Mouse (Mus musculus): ENCODE measurements around the gene Myadm. TPM values are rescaled to one million over a fixed set of nuclear protein-coding genes. Genes with fewer than 3 reads are reported as not detected.

The Myadm gene
- total and polyA plus RNA-seq, 3 experiments, result 4.4 to 22.6 (median 4.6) TPM

DNA sequence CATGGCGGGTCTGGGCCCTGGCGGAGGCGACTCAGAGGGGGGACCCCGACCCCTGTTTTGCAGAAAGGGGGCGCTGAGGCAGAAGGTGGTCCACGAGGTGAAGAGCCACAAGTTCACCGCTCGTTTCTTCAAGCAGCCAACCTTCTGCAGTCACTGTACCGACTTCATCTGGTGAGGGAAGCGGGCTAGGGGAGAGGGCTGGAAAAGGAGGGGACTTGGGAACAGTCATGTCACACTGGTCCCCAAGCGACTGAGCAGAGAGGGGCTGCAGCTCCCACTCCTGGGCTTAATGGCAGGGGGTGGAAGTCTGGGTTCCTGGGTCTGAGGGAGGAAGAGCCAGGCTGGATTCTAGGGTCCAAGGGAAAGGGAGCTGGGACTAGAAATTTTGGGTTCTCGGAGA, 14.9 kb downstream of the Myadm start:
- H3K4me3 ChIP-seq (replicated peaks in 1 of 3; ENCODE audit: low read depth in 2 of 3, low read length in 2 of 3, poor library complexity in 1 of 3), result peak overlapping the region; percentile 6 to 38 (median 15)
- peaks cover 6 to 44% of the 10 kb centered on the region in 2 experiments for H3K4me1 ChIP-seq (ENCODE audit: control insufficient read depth in 1 of 2, insufficient read depth in 2 of 2)
- H3K27me3 ChIP-seq (replicated peaks), result peaks cover 2% of the 10 kb centered on the region
- TF ChIP-seq EP300 (IDR thresholded peaks at IDR 0.05; ENCODE audit: low read length), result no peak
- no peak for TF ChIP-seq TBP (conservative IDR thresholded peaks at IDR 0.05; ENCODE audit: low read depth, low read length)
- TF ChIP-seq CHD2 (IDR thresholded peaks at IDR 0.05; ENCODE audit: low read length), result no peak
- no peak for TF ChIP-seq ETS1 (conservative IDR thresholded peaks at IDR 0.05; ENCODE audit: low read depth, low read length)
- no peak for TF ChIP-seq KAT2A (IDR thresholded peaks at IDR 0.05; ENCODE audit: insufficient replicate concordance, low read length)
- TF ChIP-seq MXI1 (IDR thresholded peaks at IDR 0.05; ENCODE audit: low read depth, low read length), result no peak
- no peak for TF ChIP-seq POLR2A (IDR thresholded peaks at IDR 0.05; ENCODE audit: low read depth, low read length)
- TF ChIP-seq CHD1 (IDR thresholded peaks at IDR 0.05; ENCODE audit: low read depth, low read length), result no peak
- no peak for TF ChIP-seq ZC3H11A (IDR thresholded peaks at IDR 0.05; ENCODE audit: low read depth, low read length)
- no peak for TF ChIP-seq MAFK (IDR thresholded peaks at IDR 0.05; ENCODE audit: insufficient replicate concordance, low read length)
- no peak for TF ChIP-seq USF1 (IDR thresholded peaks at IDR 0.05; ENCODE audit: low read depth, low read length)
- TF ChIP-seq UBTF (IDR thresholded peaks at IDR 0.05; ENCODE audit: low read depth, low read length), result no peak
- TF ChIP-seq ZKSCAN1 (IDR thresholded peaks at IDR 0.05; ENCODE audit: borderline replicate concordance, low read depth, low read length), result no peak
- no peak for TF ChIP-seq SIN3A (IDR thresholded peaks at IDR 0.05; ENCODE audit: low read length)
- H3K27ac ChIP-seq (ENCODE audit: insufficient read depth, low read depth), result no peak overlapping the region
- in situ Hi-C loops (cut with MboI; ENCODE audit: low pct_ligation_motif_present, low pct_unique_long_range_greater_than_20kb, low sequenced_read_pairs) (no loop called here), dilution Hi-C loops (cut with MboI; ENCODE audit: extremely low pct_ligation_motif_present, extremely low pct_unique_long_range_greater_than_20kb, low sequenced_read_pairs) (no loop called here)
- no peaks in the 10 kb centered on the region for H3K9me3 ChIP-seq (replicated peaks; ENCODE audit: low read length)
- peaks cover 0 to 20% of the 10 kb centered on the region in 2 experiments for H3K36me3 ChIP-seq (replicated peaks in 1 of 2; ENCODE audit: control insufficient read depth in 1 of 2, insufficient read depth in 1 of 2, low read length in 1 of 2)
- no peak overlapping the region for H3K9ac ChIP-seq (ENCODE audit: insufficient read depth, low read depth)
- peak overlapping the region; percentile 93 for H3K4me2 ChIP-seq (ENCODE audit: insufficient read depth, low read depth, poor library complexity, severe bottlenecking)
- no peaks in the 10 kb centered on the region for H3K79me2 ChIP-seq (replicated peaks; ENCODE audit: control insufficient read depth, extremely low read depth, insufficient read depth, poor library complexity, severe bottlenecking)
- no peak for DNase-seq (ENCODE audit: extremely low read depth)

DNA sequence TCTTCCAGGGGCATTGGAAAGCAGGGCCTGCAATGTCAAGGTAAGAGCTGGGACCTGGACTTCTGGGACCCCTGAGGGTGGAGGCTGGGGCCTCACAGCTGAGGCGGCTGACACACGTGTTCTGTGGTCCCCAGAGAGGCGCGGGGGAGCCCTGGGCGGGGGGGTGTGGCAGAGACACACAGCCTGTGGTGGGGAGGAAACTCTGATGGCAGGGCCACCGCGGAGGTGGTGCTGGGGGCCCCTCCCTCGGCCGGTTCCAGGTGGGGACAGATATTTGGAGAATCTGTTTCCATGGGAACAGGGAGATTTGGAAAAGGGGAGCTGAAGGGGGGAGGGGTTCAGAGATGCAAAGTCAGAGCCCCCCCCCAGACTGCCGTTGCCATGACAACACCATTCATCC, 15.4 kb downstream of the Myadm start:
- peak overlapping the region; percentile 93 for H3K4me2 ChIP-seq (ENCODE audit: insufficient read depth, low read depth, poor library complexity, severe bottlenecking)
- peak; percentile 48 for DNase-seq (ENCODE audit: extremely low read depth)

More for the DNA sequence above, 15.4 kb downstream of the Myadm start:
- H3K79me2 ChIP-seq (replicated peaks; ENCODE audit: control insufficient read depth, extremely low read depth, insufficient read depth, poor library complexity, severe bottlenecking), result no peaks in the 10 kb centered on the region
- H3K36me3 ChIP-seq (replicated peaks in 1 of 2; ENCODE audit: control insufficient read depth in 1 of 2, insufficient read depth in 1 of 2, low read length in 1 of 2), result peaks cover 0 to 17% of the 10 kb centered on the region in 2 experiments
- H3K4me3 ChIP-seq (replicated peaks in 1 of 3; ENCODE audit: low read depth in 2 of 3, low read length in 2 of 3, poor library complexity in 1 of 3), result no peak overlapping the region
- H3K27me3 ChIP-seq (replicated peaks), result peaks cover 2% of the 10 kb centered on the region
- in situ Hi-C loops (cut with MboI; ENCODE audit: low pct_ligation_motif_present, low pct_unique_long_range_greater_than_20kb, low sequenced_read_pairs) (no loop called here), dilution Hi-C loops (cut with MboI; ENCODE audit: extremely low pct_ligation_motif_present, extremely low pct_unique_long_range_greater_than_20kb, low sequenced_read_pairs) (no loop called here)
- no peaks in the 10 kb centered on the region for H3K9me3 ChIP-seq (replicated peaks; ENCODE audit: low read length)
- TF ChIP-seq ETS1 (conservative IDR thresholded peaks at IDR 0.05; ENCODE audit: low read depth, low read length) (peak; percentile 53), EP300 (IDR thresholded peaks at IDR 0.05; ENCODE audit: low read length) (no peak), SIN3A (IDR thresholded peaks at IDR 0.05; ENCODE audit: low read length) (0 out of 2 replicates have a peak, but pooled peaks have one; percentile 7), TCF12 (IDR thresholded peaks at IDR 0.05; ENCODE audit: low read depth, low read length) (peak; percentile 40), MAFK (IDR thresholded peaks at IDR 0.05; ENCODE audit: insufficient replicate concordance, low read length) (no peak), MAZ (IDR thresholded peaks at IDR 0.05; ENCODE audit: low read depth, low read length) (0 out of 2 replicates have a peak, but pooled peaks have one; percentile 59), USF2 (conservative IDR thresholded peaks at IDR 0.05; ENCODE audit: low read depth, low read length) (no peak), MAX (IDR thresholded peaks at IDR 0.05; ENCODE audit: low read length) (peak; percentile 62; the same call in 1 of the 2 replicates), MXI1 (IDR thresholded peaks at IDR 0.05; ENCODE audit: low read depth, low read length) (peak; percentile 72), BHLHE40 (IDR thresholded peaks at IDR 0.05; ENCODE audit: low read depth, low read length) (peak; percentile 87), GABPA (IDR thresholded peaks at IDR 0.05; ENCODE audit: insufficient replicate concordance, low read depth, low read length) (no peak)
- no peak overlapping the region for H3K9ac ChIP-seq (ENCODE audit: insufficient read depth, low read depth)
- H3K4me1 ChIP-seq (ENCODE audit: control insufficient read depth in 1 of 2, insufficient read depth in 2 of 2), result peaks cover 6 to 44% of the 10 kb centered on the region in 2 experiments
- no peak overlapping the region for H3K27ac ChIP-seq (ENCODE audit: insufficient read depth, low read depth)
